Mouse (Mus musculus) ES-E14 (cell line): ENCODE data around the gene Chst11. TPM values are rescaled to one million over a fixed set of nuclear protein-coding genes. Genes with fewer than 3 reads are reported as not detected.

Source experiments
- DNase-seq: peaks from one replicate; pipeline ENCODE4 v3.0.0-alpha.2; 2013; ENCODE audit warnings: low read depth, low spot score
- H3K27ac ChIP-seq: 2 replicates; pipeline ENCODE4 v1.5.1; 2012; ENCODE audit warnings: low read depth, mild to moderate bottlenecking, low read length, moderate library complexity, mixed read lengths; ENCODE audit not compliant: poor library complexity, insufficient read depth, severe bottlenecking
- H3K36me3 ChIP-seq: 2 replicates; pipeline ENCODE4 v1.6.1; 2012; ENCODE audit warnings: mild to moderate bottlenecking, low read length, moderate library complexity, mixed read lengths; ENCODE audit not compliant: control insufficient read depth, poor library complexity, insufficient read depth, severe bottlenecking
- H3K4me1 ChIP-seq, 2 experiments: fragments of 150-350 bp in 1 of 2; sonication (generic) in 1 of 2; 2 replicates each; pipeline ENCODE4 v1.6.1; 2012; ENCODE audit warnings: low read length in 2 of 2, mild to moderate bottlenecking in 1 of 2, mixed read lengths in 1 of 2; ENCODE audit not compliant: control insufficient read depth in 2 of 2, insufficient read depth in 2 of 2, poor library complexity in 1 of 2
- H3K4me3 ChIP-seq, 2 experiments: fragments of 150-350 bp in 1 of 2; sonication (generic) in 1 of 2; 2 replicates each; pipeline ENCODE4 v1.5.1; 2012; ENCODE audit warnings: low read length in 2 of 2, low read depth in 1 of 2, mild to moderate bottlenecking in 1 of 2, mixed read lengths in 1 of 2; ENCODE audit not compliant: insufficient read depth in 1 of 2, poor library complexity in 1 of 2, severe bottlenecking in 1 of 2
- H3K9ac ChIP-seq: 2 replicates; pipeline ENCODE4 v1.6.1; 2012; ENCODE audit warnings: low read depth, mild to moderate bottlenecking, low read length, mixed read lengths; ENCODE audit not compliant: poor library complexity, insufficient read depth, severe bottlenecking
- H3K9me3 ChIP-seq: fragments of 150-350 bp; sonication (generic); 2 replicates; pipeline ENCODE4 v1.6.1; 2012; ENCODE audit warnings: low read depth, mild to moderate bottlenecking, low read length; ENCODE audit not compliant: control insufficient read depth, insufficient read depth
- CHD2 ChIP-seq: IDR thresholded peaks from 2 replicates; pipeline ENCODE4 v1.6.1; 2014; ENCODE audit warnings: mild to moderate bottlenecking, low read depth, low read length, inconsistent platforms
- HCFC1 ChIP-seq: IDR thresholded peaks from 2 replicates; pipeline ENCODE4 v1.6.1; 2012; ENCODE audit warnings: low read length, inconsistent platforms, borderline replicate concordance; ENCODE audit not compliant: insufficient read depth
- MAFK ChIP-seq: IDR thresholded peaks from 2 replicates; pipeline ENCODE4 v1.6.1; 2014; ENCODE audit warnings: mild to moderate bottlenecking, low read depth, low read length, inconsistent platforms; ENCODE audit not compliant: insufficient read depth
- ZC3H11A ChIP-seq: IDR thresholded peaks from 2 replicates; pipeline ENCODE4 v1.6.1; 2012; ENCODE audit warnings: low read depth, mild to moderate bottlenecking, inconsistent platforms, low read length, borderline replicate concordance
- ZNF384 ChIP-seq: IDR thresholded peaks from 2 replicates; pipeline ENCODE4 v1.6.1; 2012; ENCODE audit warnings: low read depth, low read length, inconsistent platforms
- in situ Hi-C, 2 experiments: fragments of 600-800 bp; cut with MboI; formaldehyde crosslinking; loops; one replicate each; pipeline ENCODE4 v1.15.1; 2025; ENCODE audit warnings: low sequenced_read_pairs in 2 of 2, inconsistent platforms in 1 of 2; ENCODE audit not compliant: unreplicated experiment in 2 of 2
- total RNA-seq: library from RNA; depleted of rRNA; stranded (reverse); fragments of 300-350 nt; gene quantifications from 2 replicates; pipeline ENCODE4 v1.2.3, GENCODE M21; 2012

The Chst11 gene
- total RNA-seq, 1 experiment: 8.6 TPM

- no peak for TF ChIP-seq CHD2
- H3K4me3 ChIP-seq: no peak overlapping the region
- no peak overlapping the region for H3K9ac ChIP-seq
- H3K27ac ChIP-seq: no peak overlapping the region
- no peaks in the 10 kb centered on the region for H3K9me3 ChIP-seq
- in situ Hi-C loops: no loop called here
- DNase-seq: no peak
- no peaks in the 10 kb centered on the region for H3K4me1 ChIP-seq
- no peaks in the 10 kb centered on the region for H3K36me3 ChIP-seq
Measured at GRCm38 (mm10) chr10:83090185-83090584, 104.9 kb downstream of the Chst11 start.

- H3K27ac ChIP-seq: no peak overlapping the region
- no peaks in the 10 kb centered on the region for H3K9me3 ChIP-seq
- DNase-seq: no peak
- H3K4me1 ChIP-seq: peaks cover 1 to 2% of the 10 kb centered on the region in 2 experiments; a peak in 1 of 4 replicates
- in situ Hi-C loops: no loop called here
- H3K9ac ChIP-seq: no peak overlapping the region
- H3K36me3 ChIP-seq: no peaks in the 10 kb centered on the region
- no peak overlapping the region for H3K4me3 ChIP-seq
- TF ChIP-seq MAFK (no peak), CHD2 (no peak), ZC3H11A (no peak), HCFC1 (no peak), ZNF384 (no peak)
Measured at GRCm38 (mm10) chr10:83093705-83094104, 108.4 kb downstream of the Chst11 start.

- peak; percentile 42; the same call in 1 of the 2 replicates for TF ChIP-seq ZNF384
- no peak for TF ChIP-seq CHD2
- no peak for TF ChIP-seq ZC3H11A
- TF ChIP-seq HCFC1: no peak
- no peak for TF ChIP-seq MAFK
- in situ Hi-C loops: no loop called here
- no peak overlapping the region for H3K4me3 ChIP-seq
- no peak for DNase-seq
- no peaks in the 10 kb centered on the region for H3K9me3 ChIP-seq
- no peak overlapping the region for H3K9ac ChIP-seq
- no peak overlapping the region for H3K27ac ChIP-seq
- H3K4me1 ChIP-seq: peaks cover 2% of the 10 kb centered on the region in 2 experiments; a peak in 1 of 4 replicates
- no peaks in the 10 kb centered on the region for H3K36me3 ChIP-seq
Measured at GRCm38 (mm10) chr10:83094248-83094647, 109.0 kb downstream of the Chst11 start.

DNA sequence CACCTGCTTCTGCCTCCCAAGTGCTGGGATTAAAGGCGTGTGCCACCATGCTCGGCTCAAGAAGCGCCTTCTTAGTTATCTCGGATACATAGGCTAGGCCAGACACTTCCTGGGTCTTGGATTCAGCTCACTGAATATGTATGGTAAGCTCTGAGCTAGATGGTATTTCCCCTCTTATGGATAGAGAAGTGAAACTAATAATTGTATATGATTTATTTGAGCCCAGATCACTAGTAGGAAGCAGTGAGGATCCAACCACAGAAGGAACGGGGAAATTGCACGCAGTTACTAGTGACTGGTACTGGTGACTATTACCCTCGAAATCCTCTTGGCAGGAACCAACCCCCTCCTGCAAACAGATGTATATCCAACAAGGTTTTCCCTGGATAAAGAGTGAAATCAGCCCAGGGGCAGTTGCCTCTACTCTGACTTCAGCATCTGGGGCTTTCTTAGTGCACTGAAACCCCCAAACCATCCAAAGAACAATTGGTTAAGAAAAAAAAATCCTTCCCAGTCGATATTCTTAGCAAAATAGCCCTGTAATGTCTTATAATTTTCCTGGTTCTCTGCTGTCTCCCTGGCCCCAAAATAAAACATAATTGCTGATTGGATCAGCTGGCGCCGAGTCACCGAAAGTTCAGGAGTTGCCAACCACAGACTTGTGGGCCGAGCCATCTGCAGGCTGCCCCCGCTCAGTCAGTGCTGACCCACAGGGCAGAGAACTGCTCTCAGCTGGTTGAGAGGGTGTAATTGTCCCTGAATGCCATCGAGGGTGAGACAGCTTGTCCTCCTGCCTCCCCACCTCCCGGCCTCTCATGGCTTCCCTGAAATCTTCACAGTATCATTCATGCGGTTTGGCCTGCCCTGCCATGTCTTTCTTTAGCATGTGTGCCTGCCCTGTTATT is 109.8 kb downstream of the Chst11 start:
- no peak overlapping the region for H3K4me3 ChIP-seq
- H3K36me3 ChIP-seq: no peaks in the 10 kb centered on the region
- TF ChIP-seq MAFK (no peak), ZC3H11A (no peak), CHD2 (no peak), HCFC1 (no peak), ZNF384 (no peak)
- DNase-seq: no peak
- in situ Hi-C loops: no loop called here
- no peak overlapping the region for H3K9ac ChIP-seq
- peaks cover 2% of the 10 kb centered on the region in 2 experiments; a peak in 1 of 4 replicates for H3K4me1 ChIP-seq
- H3K9me3 ChIP-seq: no peaks in the 10 kb centered on the region
- no peak overlapping the region for H3K27ac ChIP-seq

DNA sequence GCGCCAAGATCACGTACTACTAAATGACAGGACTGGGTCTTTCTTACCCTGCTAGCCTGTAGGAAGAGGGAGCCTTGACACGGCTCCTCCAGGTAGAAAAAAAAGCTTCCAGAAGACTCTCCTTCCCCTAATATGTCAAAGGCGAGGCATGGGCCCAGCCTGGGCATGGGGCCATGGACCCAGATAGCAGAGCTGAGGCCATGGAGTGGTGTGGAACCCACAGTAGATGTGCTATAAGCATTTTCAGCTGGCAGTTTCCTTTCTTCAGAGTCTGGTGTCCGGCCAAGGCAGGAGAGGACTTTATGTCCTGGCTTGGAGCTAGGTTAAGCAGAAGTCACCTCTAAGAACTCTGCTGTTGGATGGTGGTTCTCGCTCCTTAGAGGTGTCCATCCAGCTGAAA is 111.0 kb downstream of the Chst11 start:
- Histone ChIP-seq H3K36me3 (no peaks in the 10 kb centered on the region), H3K4me1 (peaks cover 2% of the 10 kb centered on the region in 2 experiments; a peak in 1 of 4 replicates), H3K9ac (no peak overlapping the region), H3K27ac (no peak overlapping the region), H3K9me3 (no peaks in the 10 kb centered on the region), H3K4me3 (no peak overlapping the region)
- in situ Hi-C loops: no loop called here
- DNase-seq: no peak
- TF ChIP-seq CHD2: no peak
- TF ChIP-seq ZNF384: no peak
- TF ChIP-seq HCFC1: no peak
